Mouse (Mus musculus): ENCODE measurements around the gene Gpc4.

Gene Gpc4

GRCm38 (mm10) chrX:52164738-52165554 lies at the start of gene Gpc4:
Gene Gpc4, minus strand, starts transcription at chrX:52165252.
- no peak for DNase-seq

GRCm38 (mm10) chrX:52212846-52213245 lies 47.8 kb upstream of the Gpc4 start:
- no peak for DNase-seq

- no peak for DNase-seq
Measured at GRCm38 (mm10) chrX:52199836-52200235, 34.8 kb upstream of the Gpc4 start.

DNA sequence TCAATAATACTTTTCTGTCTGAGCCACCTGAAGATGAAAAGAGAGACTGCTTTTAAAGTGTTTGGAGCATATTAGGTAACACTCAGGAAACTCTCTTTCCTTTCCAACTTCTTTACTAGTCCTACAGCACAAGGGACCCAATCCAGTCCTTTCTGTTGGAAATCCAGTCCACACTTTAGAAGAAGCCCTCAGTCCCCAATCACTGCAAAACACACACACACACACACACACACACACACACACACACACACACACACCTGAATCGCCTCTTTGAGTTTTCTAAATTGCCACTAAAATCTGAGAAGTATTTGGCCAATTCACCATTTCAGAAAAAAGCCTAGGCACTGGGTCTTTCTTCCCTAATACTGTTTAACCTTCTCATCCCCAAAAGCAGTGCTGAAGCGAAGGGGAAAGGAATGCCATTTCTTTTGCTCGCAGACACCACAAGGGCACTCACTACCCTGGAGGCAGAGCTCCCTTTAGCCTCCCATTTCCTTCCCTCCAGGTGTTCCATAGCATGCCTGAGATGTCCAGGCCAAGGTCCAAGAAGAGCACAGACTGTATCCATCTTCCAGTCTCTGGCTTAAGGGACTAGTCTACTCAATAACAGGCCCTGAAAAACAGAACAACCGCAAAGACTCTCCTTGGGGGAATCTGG lies 28.4 kb upstream of the Gpc4 start:
- DNase-seq: no peak

DNA sequence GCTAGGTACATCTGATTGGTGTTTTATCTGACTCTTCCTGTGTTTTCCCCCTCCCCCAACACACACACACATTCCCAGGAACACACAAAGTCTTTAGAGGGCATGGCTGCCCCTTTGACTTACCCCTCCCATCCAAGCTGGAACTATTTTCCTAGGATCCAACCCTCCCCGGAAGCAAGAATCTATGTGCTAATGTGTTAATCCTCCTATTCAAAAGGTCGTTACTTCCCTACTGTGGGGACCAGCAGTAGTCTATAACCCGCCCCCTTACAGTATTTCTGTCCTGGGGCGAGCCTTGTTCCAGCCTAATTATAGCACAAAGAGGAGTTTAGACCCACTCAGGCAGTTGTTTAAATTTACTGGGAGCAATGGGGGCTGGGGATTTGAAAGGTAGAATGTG lies 24.0 kb upstream of the Gpc4 start:
- no peak for DNase-seq

GRCm38 (mm10) chrX:52183551-52184442 lies 18.7 kb upstream of the Gpc4 start:
- DNase-seq: no peak

DNA sequence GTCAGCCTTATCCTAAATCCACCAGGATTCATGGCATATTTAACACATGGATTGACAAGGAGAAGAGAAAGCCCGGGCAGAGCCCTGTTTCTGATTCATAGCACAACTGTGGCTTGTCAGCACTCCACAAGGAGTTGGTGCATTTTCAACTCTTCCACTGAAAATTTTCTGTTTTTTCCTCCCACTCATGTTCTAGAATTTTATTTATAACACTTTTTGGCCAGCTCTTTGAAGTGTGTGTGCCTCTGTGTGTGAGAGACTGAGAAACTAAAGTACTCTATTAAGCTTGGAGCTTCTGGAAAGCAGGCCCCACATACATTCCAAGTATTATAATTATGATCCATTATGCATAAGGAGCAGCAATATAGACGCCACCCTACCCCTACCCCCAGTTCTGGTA lies 16.3 kb upstream of the Gpc4 start:
- DNase-seq: no peak

DNA sequence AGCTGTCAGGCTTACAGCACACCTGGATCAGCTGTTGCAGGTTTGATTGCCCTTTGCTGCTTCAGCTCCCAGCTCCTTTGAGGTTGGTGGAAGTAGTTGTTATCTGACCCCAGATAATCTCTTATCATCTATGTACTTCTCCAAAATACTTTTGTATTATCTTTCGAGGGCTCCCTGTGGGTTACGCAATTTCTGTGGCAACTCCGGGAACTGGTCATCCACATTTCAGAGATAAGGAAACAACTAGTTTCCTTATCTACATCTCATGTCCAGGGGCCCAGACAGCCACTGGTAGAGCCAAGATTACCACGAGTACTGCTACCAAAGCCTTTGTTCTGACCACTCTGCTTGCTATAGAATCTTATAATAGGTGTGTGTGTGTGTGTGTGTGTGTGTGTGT lies 12.0 kb upstream of the Gpc4 start:
- no peak for DNase-seq

DNA sequence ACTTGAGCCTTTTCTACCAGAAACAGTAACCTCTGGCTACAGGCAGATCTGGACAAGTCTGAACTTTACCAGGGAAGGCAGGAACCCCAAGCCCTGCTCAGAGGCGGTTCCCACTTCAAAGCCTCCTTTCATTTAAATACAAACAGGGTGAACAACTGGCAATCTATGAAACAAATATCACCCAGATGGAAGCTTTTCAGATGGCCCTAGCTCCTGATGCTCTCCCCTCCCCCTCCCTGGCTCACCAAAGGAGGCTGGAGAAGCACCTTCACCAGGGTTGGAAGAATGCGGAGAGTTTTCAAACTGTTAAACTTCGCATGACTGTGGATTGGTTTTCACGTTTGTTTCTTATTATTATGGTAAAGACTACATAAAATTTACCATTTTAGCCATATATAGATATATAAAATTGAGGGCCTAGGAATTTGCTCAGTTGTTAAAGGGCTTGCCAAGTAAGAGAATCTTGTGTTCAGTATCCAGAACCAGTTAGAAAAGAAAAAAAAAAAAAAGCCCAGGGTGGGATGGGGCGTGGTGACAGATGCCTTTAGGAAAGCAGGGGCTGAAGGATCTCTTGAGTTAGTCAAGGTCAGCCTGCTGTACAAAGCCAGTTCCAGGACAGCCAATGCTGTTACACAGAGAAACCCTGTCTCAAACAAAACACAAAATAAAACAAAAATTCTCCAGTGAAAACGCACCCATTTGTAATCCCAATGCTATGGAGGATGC lies 2.6 kb upstream of the Gpc4 start:
- DNase-seq: no peak

DNA sequence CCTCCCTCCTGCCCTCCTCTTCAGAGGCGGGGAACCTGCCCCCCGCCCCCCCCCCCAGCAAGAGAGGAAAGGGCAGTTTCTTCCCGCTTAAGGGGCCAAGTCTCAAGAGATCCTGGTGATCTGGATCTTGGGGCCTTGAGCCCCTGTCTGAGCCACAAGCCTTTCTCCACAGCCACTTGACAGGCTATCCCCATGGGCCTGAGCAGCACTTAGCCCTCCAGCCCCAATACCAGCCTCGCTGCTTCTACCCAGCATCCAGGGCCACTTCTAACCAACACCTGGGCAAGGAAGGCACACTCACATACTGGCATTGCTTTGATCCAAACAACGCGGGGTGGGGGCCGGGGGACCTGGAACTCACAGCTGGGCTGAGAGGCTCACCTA lies 495 bp upstream of the Gpc4 start:
- no peak for DNase-seq

DNA sequence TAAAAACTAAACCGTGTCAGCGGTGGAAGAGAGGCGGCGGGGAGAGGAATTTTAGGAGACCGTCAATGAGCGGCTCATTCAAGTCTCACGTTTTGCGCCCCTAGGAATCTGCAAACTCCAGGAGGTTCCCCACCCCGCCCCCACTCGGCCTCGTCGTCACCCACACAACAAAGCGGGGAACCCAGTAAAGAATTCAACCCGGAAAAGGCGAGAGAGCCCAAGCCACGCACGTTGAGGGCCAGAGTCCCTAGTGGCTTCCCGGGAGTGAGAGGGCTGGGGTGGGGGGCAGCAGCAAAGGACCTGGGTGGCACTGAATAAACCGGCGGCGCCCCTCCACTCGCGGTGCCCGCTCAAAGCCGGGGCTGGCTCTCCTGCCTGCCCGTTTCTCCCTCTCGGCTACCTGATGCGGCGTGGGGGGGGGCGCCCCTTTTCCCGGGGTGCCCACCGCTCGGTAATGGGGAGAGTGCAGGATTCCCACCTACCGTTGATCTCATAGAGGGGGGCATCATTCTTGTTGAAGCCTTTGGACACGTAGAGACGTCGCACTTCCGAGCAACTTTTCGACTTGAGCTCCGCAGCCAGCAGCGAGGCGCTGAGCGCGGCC lies 816 bp downstream of the Gpc4 start:
- no peak for DNase-seq

DNA sequence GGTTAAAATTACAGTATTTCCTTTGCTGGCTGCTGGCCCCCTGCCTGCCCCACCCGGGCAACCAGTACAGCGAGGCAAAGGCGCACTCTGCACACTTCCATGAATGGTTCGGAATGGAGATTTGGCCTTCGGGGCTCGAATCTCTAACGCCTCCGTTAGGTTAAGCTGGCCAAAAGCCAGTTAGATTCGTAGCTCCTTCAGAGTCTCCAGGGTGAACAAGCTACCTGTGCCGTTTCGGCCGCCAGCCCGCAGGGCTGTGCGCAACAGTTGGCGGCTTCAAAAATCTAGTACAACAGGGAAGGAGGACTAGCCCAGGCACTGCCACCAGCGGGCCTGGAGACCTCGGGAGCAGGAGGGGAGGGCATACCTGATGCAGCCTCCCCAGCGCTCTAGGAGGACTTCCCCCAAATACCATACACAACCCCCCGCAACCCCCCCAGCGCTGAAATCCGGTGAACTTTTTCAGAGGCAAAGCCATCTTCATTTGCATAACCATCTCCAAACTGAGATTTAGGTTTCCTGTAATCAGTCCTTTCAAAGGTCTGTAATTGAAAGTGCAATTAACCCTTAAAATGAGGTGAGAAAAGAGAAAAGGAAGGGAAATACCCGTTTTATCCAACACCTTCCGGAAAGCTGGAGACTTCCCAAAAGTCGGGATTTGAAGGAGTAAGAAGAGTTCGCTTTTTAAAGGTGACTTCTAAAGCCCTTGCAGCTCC lies 1.5 kb downstream of the Gpc4 start:
- no peak for DNase-seq

GRCm38 (mm10) chrX:52162756-52163155 lies 2.3 kb downstream of the Gpc4 start:
- no peak for DNase-seq

DNA sequence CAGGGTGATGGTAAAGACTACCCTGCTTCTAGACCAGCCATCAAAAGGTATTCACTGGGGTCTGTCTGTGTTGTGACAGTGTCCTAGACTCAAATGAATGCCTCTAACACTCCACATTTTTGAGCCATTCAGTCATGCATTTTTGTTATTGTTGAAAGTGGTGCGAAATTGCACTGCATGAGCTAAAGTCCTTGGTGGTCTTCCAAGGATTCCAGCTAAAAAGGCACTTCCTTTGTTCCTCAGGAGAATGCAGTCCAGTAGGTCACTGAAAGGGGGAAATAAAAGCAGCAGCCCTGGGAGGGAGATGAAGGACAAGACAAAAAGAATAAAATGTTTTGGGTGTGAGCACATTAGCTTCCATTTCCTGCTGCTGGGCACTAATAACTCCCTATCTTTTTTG lies 2.8 kb downstream of the Gpc4 start:
- no peak for DNase-seq

DNA sequence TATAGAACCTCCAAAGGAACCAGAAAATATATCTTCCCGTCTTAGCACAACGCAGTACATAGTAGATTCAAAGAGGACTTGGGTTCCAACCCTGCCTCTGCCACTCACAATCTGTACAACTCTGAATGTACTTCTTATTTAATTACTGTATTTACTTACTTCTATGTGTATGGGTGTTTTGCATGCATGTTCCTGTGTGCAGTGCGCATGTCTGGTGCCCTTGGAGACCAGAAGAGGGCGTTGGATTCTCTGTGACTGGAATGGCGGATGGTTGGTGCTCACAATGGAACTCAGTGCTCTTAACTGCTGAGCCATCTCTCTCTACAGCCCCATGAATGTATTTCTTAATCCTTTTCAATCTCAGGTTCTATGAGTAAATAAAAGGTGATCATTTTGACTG lies 5.4 kb downstream of the Gpc4 start:
- no peak for DNase-seq

DNA sequence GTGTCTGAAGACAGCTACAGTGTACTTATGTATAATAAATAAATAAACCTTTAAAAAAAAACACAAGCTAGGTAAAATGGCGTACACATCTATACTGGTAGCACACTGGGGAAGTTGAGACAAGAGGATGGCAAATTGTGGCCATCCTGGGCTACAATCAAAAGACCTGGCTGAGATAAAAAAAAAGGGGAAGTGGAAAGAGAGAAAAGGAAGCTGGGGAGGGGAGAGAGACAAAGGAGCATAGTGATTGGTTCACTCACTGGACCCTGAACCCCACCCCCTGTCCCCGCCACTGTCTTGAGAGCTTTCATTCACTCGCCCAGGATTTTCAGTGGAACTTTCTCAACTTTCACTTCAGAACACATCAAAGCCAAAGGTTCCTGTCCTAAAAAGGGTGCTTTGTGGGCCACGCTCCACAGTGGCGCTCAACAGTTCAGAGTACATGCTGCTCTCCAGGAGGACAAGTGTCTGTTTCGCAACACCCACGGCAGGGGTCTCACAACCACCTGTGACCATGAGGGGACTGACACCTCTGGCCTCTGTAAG lies 9.6 kb downstream of the Gpc4 start:
- no peak for DNase-seq

DNA sequence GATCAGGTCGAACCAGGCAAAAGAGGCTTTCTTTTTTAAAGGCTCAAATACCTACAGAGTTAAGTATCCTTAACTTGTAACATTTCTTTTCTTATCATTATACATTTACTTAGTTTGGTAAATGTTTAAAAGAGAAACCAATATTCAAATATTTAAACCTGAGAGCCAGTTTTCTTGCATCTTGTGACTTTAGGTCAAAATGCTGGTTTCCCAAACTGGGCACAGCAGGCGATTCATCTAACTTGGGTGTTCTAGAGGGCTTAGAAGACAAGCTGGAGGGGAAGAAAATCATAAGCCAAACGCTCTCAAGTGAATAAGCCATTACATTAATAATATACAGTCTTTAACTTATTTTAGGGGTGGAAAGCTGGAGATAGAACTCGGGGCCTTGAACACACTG lies 10.2 kb downstream of the Gpc4 start:
- DNase-seq: no peak

DNA sequence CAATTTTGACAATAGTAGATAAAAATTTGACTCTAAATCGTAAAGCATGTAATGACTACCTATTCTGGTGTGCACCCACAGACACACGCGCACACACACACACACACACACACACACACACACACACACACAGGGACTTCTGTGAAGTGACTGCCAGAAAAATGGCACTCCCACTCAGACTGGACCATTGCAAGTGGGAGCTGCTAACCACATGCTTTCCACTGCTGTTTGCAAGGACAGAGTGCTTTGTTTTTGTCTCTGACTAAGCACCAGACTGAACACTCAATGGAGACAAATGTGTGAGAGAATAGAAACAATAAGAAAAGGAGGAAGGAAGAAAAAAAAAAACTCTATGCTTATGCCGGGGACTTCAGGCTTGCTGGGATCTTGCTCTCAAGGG lies 11.6 kb downstream of the Gpc4 start:
- no peak for DNase-seq

DNA sequence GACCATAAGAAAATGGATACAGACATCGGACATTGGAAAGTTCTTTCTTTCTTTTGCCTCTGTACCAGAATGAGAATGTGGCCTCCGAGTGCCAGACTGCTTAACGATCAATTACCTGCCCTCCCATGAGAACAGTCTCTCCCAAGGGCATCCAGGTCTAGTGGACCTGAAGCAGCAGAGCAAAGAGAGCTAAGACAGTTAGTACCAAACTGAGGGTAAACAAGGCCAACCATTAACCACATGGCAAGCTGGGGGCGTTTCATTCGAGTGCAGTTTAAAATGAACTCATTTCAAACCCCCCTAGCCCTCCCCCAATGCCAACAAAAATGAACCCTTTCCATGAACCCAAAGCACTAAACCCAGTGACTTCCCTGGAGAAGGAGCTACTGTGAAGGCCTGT lies 12.1 kb downstream of the Gpc4 start:
- DNase-seq: no peak

- no peak for DNase-seq
Measured at GRCm38 (mm10) chrX:52151555-52151954, 13.5 kb downstream of the Gpc4 start.

DNA sequence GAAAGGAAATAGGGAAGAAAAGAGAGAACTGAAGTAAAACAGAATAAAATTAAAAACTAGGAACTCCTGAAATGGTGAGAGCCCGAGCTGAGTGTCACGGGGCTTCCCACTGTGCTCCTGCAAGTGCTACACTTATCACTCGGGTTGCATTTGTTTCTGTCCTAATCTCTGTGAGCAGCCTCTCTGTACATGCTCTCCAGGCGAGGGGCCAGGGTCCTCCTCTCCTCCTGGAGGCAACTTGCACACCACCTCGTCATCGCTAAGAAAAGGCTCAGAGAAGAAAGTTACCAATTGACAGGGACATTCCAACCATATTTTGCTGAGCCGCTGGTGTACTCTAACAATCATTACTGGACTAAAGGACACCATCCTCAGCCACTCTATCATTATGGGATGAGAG lies 14.0 kb downstream of the Gpc4 start:
- no peak for DNase-seq

DNA sequence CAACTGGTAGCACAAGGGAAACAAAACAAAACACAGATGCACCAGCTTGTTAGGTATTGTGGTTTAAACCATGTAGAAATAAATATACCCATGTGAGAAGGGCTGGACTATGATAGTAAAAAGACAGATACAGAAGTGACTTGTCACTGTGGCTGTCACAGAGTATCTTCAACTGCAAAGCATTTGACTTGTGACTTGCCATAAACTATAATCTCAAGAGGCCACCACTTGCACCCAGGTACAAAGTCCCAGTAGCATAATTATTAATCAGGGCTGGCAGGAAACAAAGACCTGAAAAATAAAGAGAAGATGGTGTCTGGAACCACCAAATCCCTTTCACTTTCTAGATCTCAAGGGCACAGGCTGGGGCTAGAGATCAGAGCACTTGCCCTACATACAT lies 19.5 kb downstream of the Gpc4 start:
- no peak for DNase-seq
